Mouse (Mus musculus): Measurements from ENCODE around the gene Ccn2.

The Ccn2 gene

DNA sequence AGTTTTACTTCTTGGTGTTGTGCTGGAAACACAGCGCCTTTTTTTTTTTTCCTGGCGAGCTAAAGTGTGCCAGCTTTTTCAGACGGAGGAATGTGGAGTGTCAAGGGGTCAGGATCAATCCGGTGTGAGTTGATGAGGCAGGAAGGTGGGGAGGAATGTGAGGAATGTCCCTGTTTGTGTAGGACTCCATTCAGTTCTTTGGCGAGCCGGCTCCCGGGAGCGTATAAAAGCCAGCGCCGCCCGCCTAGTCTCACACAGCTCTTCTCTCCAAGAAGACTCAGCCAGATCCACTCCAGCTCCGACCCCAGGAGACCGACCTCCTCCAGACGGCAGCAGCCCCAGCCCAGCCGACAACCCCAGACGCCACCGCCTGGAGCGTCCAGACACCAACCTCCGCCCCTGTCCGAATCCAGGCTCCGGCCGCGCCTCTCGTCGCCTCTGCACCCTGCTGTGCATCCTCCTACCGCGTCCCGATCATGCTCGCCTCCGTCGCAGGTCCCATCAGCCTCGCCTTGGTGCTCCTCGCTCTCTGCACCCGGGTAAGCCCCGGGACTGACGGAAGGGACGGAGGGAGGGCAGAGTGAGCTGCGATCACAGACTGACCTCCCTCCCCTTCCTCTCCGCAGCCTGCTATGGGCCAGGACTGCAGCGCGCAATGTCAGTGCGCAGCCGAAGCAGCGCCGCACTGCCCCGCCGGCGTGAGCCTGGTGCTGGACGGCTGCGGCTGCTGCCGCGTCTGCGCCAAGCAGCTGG is at the start of gene Ccn2:
Gene Ccn2, plus strand, starts transcription at position 193 of the 753 bp plus-strand sequence.
- peak; percentile 91 for DNase-seq (ENCODE audit: low spot score)

DNA sequence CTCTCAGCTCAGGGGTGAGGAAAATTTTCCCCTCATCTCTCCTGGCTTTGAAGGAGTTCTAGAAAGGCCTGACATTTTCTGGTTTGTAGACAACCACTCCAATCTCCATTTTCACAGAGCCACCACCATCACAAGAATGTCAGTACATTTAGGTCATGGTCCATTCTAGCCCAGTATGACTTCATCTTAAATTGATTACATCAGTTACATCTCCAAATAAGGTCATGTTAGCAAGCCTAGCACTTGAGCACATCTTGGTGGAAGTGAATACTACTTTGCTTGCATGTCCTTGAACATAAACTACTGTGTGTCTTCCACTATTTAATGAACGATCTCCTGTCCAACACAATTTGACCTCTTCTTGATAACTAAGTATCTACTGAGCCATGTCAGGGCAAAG is 42.4 kb upstream of the Ccn2 start:
- DNase-seq (ENCODE audit: low spot score), result no peak

DNA sequence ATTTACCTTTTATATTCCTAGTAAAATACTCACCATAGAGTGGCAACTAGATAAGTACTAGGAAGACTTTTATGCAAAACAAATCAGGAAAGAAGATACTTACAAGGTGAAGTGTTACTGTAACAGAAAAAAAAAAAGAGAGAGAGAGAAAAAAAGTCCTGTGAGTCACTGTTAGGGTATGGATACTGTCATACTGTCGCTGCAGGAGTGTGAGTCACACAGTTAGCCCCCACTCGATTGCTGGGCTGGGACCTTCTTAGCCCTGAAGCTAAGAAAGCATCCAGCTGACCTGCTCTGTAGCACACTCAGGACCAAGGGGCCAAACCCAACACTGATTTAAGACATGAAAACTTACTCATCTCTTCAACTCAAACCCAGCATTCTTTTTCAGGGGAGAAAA is 41.2 kb upstream of the Ccn2 start:
- DNase-seq (ENCODE audit: low spot score), result no peak

DNA sequence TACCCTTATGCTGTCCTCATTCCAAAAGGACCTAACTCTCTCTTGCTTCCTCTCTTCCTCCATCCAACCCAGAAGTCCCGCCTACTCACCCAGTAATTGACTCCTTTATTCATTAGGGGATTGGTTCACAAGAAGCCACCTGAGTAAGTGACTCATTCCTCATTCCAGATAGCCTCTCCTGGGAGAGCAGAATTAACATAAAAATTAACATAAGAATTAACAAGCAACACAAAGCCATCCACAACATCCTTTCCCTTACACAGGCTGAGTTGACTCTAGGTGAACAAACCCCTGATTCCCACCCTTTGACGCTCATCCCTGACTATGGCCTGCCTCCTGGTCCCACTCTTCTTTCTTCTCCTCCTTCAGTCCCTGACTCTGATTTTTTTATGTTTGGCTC is 36.9 kb upstream of the Ccn2 start:
- no peak for DNase-seq (ENCODE audit: low spot score)

DNA sequence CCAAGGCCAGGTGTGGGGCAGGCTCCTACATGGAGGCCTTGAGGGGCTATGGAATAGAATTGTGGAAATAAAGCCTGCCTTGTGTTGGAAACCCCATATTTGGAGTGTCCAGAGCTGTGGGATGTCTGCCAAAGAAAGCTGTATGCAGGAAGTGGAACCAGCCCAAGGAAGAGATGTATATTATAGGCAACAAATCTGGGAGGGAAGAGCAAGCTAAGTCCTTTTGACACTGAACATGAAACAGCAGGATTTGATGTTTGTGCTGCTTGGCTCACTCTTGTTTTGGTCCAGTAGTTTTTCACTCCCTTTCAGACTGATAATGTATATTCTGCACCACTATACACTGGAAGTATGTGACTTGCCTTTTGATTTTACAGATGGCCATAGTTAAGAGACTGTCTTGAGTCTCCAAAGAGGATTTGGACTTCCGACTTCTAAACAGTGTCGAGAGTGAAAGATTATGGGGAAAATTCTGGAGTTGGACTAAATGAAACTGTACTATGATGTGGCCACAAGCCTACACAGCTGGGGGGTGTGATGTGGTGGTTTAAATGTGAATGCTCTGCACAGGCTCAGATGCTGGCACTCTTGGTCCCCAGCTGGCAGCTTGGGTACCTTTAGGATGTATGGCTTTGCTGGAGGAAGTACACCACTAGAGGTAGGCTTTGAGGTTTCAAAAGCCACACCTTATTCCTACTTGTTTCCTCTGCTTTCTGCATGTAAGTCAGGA is 25.4 kb upstream of the Ccn2 start:
- no peak for DNase-seq (ENCODE audit: low spot score)

DNA sequence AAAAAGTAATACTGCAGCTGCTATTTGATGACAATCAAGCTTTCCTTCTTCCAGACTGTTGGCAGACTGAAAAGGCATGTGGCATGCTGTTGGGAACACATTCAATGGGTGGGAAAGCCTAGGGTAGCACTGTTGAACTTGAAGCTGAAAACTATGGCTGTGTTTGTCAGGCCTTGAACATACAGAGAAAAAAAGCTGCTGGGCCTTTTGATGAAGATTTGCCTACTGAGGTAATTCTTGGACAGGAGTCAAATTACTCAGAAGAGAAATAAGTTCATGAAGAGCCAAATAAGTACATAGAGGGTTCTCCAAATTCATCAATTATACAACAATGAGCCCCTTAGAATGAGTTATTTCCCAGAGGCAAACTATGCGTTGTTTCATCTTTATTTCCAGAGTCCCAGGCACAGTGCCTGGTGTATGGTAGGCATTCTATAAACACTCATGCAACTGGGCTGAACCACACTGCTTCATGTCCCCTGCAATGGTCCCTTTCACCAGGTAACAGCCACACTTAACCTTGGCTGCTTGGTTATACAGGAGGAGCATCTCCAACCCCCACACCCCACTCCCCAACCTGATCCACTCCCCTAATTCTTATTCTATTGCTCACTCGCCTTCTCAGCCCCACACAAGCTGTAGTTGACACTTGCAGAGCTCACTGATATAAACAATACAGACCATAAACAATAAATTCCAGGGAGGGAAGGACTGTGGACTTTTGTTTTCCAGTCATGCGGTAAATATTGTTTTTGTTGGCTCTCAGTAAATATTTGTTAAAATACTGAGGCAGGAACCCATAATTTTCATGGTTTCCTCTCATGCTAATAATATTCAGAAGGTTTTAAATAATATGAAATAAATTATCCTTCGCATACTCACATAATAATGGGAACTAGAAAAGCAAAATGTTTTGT is 22.9 kb upstream of the Ccn2 start:
- no peak for DNase-seq (ENCODE audit: low spot score)

DNA sequence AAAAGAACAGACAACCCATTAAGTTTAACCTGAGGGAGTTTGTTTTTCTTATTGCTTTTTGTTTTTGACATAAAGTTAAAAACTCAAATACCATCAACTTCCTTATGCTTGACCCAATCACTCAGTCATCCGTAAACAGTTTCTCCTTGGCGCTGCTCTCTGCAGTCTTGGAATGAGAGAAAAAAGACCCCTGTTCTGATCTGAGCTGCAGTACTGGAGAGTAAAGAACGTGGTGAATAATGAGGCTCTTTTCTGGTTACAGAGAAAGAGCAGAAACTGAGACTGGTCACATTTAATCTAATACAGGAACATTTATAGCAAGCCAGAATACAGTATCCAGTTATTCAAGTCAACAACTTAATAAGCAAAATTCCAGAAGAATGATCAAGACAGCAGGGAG is 21.8 kb upstream of the Ccn2 start:
- DNase-seq (ENCODE audit: low spot score), result no peak

DNA sequence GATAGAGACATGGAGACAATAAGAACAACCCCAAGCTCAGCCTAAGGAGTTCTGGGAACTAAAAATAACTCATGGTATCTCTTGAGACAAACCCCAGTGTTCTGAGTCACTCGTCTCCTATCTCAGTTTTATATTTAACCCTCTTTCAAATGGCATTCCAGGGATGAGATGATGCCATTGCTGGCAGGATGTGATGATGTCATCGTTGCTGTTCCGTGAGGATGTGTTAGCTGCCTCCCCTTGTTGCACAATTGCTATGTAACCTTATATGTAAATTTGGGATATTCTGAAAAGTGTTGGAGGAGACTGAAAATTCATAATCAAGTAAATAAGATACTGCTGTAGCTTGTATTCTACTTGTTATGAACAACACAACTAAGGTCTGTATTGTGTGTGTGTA is 14.2 kb upstream of the Ccn2 start:
- DNase-seq (ENCODE audit: low spot score), result no peak

DNA sequence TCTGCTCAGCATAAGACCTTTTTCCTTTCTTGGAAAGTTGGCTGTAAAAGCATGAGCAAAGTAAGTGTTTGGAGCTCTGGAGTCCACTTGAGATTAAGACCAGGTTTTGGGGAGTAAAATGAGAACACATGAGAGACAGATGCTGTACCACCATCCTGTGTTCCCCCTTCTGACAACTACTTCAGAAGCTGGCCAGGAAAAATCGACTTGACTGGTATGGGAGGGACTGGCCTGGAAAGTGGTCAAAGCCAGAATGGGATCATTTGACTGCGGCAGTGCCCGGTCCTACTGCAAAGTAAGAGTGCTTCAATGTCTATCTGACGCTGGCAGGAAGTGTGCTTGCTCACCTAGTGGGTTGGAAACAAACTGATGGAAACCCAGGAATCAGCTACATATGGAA is 6.4 kb upstream of the Ccn2 start:
- DNase-seq (ENCODE audit: low spot score), result no peak

DNA sequence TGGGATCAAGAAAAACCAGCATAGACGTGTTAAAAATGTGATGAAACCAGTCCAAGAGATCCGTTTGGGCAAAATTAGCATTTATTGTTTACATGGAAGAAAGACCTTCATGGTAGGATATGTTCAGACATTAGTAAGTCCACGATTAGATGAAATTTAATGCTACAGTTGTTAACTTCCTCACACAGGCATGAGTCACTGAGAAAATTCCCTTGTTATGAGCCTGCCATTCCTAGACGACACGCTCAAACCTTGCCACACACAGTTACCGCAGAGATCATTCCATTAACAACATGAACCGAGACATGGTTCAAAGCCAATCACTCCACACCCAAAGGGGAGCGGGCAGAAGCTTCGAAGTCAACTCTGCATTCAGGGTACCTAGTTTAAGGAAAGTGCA is 6.0 kb upstream of the Ccn2 start:
- no peak for DNase-seq (ENCODE audit: low spot score)

DNA sequence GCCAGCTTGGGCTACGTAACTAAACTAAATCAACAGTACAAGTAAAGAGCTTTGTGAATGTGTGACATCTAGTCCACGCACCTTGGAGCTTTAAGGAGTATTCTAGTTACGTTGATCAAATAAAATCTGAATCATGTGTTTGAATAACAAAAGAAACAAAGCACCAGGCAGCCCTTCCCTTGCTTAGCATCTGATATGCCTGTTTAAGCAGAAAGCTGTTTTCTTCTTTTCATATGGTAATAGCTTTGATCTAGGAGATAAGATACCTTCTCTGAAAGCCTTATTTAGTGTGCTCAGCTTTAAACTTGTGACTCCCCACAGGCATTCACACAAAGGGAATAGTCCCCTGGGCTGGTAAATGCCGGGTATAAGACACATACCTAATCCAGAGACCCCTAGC is 4.7 kb upstream of the Ccn2 start:
- no peak for DNase-seq (ENCODE audit: low spot score)

DNA sequence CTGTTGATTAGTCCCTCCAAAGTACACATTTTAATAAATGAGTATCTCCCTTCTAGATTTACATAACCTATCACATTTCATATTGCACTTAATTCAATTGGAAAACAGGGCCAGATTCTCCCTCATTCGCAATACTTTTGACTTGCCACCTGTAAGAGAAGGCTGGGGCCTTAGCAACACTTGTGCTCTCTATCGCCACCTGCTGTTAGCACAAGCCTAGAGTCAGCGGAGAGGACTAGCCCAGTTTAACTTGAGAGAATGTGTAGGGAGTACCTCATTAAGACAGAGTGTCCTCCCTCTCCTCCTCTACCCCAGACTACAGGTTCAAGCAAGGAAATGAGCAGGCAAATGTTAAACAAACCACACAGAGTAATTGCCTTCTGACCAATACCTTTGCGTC is 4.1 kb upstream of the Ccn2 start:
- DNase-seq (ENCODE audit: low spot score), result peak; percentile 87

DNA sequence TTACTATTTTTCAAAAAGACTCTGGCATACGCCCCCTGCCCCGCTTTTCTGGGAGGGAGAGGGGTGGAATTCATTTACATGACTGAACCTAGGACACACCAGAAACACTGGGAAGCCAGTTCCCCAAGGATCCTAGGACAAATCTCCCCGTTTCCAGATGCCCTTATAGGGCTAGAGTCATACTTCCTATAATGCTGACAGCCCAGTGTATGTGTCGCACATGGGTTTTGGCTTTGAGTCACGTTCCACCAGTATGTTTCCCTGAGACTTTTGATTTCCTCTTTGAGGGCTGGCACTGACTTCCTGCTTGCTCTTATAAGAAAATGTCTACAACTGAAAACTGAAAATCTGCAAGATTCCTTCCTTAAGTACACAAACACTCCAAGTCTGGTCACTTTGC is 3.5 kb upstream of the Ccn2 start:
- no peak for DNase-seq (ENCODE audit: low spot score)

DNA sequence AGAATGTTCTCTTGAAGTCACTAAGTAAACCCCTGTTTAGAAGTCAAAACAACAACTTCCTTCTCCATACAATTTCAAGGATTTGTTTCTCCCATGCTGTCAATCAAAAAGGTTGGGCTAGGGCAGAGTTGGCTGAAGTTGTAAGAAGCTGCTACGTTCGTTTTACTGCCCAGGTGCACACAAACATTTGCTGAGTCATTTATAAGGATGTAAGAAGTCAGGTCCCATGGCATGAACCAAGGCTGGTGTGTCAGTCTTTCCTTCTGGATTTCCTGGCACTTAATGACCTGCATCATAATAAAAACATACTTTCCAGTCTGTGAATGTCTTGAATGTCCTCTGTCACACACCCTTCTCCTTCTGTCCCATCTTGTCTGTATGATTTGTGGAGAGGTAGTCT is 2.9 kb upstream of the Ccn2 start:
- no peak for DNase-seq (ENCODE audit: low spot score)

DNA sequence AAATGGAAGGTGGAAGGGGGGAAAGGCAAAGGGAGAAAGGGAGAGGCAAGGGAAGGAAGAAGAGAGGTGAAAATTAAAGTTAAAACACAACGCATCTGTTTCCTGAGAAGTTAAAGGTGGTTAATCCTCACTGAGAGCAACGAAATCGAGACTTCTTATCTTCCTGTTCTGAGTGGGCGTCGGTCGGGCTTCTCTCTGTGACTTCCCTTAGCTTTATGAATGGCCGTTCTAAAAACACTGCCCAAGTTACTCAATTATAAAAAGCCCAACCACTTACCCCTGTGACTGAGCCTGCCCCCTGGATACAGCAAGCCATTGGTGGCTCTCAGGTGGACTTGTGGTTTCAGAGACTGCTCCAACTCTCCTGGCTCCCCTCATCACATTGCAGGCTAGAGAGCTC is 2.3 kb upstream of the Ccn2 start:
- no peak for DNase-seq (ENCODE audit: low spot score)

DNA sequence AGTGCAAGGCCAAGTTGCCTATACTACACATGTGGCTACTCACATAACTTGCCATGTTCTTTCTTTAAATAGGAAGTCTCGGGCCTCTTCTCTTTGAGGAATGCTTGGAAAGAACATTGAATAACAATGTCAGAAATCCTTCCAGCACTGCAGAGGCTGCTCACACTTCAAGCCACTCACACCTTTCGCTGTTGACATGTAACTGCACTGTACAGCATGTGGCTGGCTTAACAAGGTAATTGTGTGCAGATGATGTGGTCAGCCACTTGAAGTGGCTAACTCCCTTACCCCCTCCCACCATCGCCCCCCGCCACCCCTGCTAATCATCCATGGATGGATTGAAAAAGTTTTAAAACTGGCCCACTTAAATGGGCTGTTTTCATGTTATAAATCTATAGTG is 1.7 kb upstream of the Ccn2 start:
- no peak for DNase-seq (ENCODE audit: low spot score)

DNA sequence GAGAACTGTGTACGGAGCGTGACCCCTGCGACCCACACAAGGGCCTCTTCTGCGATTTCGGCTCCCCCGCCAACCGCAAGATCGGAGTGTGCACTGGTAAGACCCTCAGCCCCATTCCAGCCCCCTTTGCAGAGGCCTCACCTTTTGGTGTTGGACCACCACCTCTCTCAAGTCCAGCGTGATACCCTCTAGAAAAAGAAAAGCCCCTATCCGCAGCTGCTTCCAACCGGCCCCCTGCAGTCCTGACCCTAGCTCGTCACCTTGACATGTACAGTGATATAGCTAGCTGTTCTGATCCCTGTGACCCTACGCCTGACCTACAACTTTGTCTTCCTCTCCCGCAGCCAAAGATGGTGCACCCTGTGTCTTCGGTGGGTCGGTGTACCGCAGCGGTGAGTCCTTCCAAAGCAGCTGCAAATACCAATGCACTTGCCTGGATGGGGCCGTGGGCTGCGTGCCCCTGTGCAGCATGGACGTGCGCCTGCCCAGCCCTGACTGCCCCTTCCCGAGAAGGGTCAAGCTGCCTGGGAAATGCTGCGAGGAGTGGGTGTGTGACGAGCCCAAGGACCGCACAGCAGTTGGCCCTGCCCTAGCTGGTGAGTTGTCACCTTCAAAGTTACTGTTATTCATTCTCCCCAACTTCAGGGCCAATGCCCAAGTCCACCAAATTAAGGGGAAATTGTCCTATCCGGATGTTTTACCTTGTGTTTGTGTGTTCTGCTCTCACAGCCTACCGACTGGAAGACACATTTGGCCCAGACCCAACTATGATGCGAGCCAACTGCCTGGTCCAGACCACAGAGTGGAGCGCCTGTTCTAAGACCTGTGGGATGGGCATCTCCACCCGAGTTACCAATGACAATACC is 994 bp downstream of the Ccn2 start:
- peak; percentile 54 for DNase-seq (ENCODE audit: low spot score)

DNA sequence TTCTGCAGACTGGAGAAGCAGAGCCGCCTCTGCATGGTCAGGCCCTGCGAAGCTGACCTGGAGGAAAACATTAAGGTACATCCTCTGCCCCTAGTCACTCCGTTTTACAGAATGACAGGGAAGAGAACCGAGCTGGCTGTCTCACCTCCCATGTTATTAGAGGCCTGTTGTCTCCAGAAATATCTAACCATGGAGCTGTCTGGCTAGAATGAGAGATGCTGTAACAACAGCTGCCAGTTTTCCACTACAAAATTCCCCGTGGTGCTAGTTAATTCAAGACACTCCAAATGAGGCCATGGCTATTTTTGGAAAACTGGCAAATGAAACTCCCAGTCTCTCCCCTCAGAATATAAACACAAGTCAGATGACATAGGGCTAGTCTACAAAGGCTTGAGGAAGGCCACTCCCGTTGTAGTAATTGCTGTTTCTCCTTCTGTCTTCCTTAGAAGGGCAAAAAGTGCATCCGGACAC is 1.7 kb downstream of the Ccn2 start:
- peak; percentile 61 for DNase-seq (ENCODE audit: low spot score)

DNA sequence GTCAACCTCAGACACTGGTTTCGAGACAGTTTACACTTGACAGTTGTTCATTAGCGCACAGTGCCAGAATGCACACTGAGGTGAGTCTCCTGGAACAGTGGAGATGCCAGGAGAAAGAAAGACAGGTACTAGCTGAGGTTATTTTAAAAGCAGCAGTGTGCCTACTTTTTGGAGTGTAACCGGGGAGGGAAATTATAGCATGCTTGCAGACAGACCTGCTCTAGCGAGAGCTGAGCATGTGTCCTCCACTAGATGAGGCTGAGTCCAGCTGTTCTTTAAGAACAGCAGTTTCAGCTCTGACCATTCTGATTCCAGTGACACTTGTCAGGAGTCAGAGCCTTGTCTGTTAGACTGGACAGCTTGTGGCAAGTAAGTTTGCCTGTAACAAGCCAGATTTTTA is 2.5 kb downstream of the Ccn2 start:
- DNase-seq (ENCODE audit: low spot score), result no peak

DNA sequence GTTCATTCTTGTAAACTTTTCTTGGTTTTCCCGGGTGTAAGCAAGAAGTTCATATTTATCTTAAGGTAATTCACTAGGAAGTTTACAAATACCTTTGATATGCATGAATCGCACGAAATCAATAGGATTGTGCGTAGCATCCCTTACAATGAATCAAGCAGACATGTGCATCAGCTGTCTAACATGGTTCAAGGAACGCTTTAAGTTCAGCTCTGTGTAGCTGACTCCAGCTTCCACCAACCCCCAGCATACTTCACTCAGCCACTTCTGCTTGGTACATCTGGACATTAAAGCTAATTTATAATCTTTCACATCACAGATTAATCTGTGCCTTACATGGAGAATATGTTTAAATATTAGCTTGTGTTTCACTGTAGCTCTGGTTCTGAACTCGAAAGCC is 3.5 kb downstream of the Ccn2 start:
- DNase-seq (ENCODE audit: low spot score), result no peak

DNA sequence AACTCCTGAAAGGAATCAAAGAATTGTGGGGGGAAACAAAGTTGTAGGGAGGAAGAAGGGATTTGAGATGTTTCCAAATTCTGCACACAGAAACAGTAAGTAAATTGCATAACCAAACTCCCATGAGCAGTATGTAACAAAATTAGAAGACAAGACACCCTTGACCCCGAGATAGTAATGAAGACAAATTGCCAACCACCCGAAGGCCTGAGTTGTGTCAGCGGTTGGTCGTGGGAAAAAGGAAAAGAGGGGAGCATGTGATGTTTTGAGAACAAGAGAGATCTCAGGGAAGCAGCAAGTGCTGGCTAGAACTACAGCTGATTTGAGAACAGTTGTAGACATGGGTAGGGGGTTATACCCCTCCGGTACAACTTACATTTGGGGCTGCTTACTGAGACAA is 4.6 kb downstream of the Ccn2 start:
- DNase-seq (ENCODE audit: low spot score), result no peak

DNA sequence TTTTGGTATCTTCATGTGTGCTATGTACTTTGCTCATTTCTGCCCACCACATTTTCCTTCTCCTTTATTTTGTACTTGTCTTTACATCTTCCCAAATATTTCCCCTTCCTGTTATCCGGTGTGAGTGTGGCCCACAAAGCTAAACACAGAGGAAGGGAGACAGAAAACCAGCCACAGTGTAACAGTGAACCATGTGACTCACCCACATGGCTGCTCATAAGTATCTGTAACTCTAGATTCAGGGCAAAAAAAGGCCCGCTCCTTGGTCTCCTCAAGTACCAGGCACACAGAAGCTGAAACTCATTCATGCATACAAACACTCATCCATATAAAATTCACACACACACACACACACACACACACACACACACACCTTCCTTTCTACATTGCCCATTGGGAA is 7.8 kb downstream of the Ccn2 start:
- no peak for DNase-seq (ENCODE audit: low spot score)

Measured in lung, postnatal 25 days (tissue).